Mouse (Mus musculus) hindbrain, embryonic 13.5 days (tissue): ENCODE results near the gene Bcas3. TPM values are rescaled to one million over a fixed set of nuclear protein-coding genes. Genes with fewer than 3 reads are reported as not detected.

Experiments used
- ATAC-seq: fragments of 200-750 bp; cut with Nextera tagmentation; 2 replicates; pipeline ENCODE4 v1.8.0; 2017; ENCODE audit warnings: moderate TSS enrichment; ENCODE audit not compliant: low FRiP score
- H3K27ac ChIP-seq: fragments of 300-500 bp; sonication (generic); 2 replicates; pipeline ENCODE4 v1.5.1; 2015; ENCODE audit warnings: inconsistent platforms, mild to moderate bottlenecking, moderate library complexity
- H3K27me3 ChIP-seq: fragments of 300-500 bp; sonication (generic); 2 replicates; pipeline ENCODE4 v1.6.1; 2015; ENCODE audit warnings: mild to moderate bottlenecking, inconsistent platforms
- H3K36me3 ChIP-seq: fragments of 300-500 bp; sonication (generic); 2 replicates; pipeline ENCODE4 v1.6.1; 2015; ENCODE audit warnings: mild to moderate bottlenecking, inconsistent platforms
- H3K4me1 ChIP-seq: fragments of 300-500 bp; sonication (generic); replicated peaks from 2 replicates; pipeline ENCODE4 v1.6.1; 2015; ENCODE audit warnings: inconsistent platforms
- H3K4me2 ChIP-seq: fragments of 300-500 bp; sonication (generic); 2 replicates; pipeline ENCODE4 v1.6.1; 2015; ENCODE audit warnings: inconsistent platforms, mild to moderate bottlenecking, moderate library complexity
- H3K4me3 ChIP-seq: fragments of 300-500 bp; sonication (generic); 2 replicates; pipeline ENCODE4 v1.5.1; 2015; ENCODE audit warnings: mild to moderate bottlenecking, inconsistent platforms
- H3K9ac ChIP-seq: fragments of 300-500 bp; sonication (generic); 2 replicates; pipeline ENCODE4 v1.6.1; 2015; ENCODE audit warnings: mild to moderate bottlenecking, inconsistent platforms
- H3K9me3 ChIP-seq: fragments of 300-500 bp; sonication (generic); 2 replicates; pipeline ENCODE4 v1.6.1; 2016; ENCODE audit warnings: inconsistent platforms
- WGBS: fragments of 180-500 bp; shearing (Covaris S2); methylation state at CpG from one replicate; pipeline ENCODE4 v1.1.7; 2015; 5-methylcytosine and 5-hydroxymethylcytosine counted together
- polyA plus RNA-seq: library from polyadenylated mRNA; unstranded; fragments of >200 nt; fragmentation: Nextera tagmentation; extraction: Ambion mirVana; gene quantifications from 2 replicates; pipeline ENCODE4 v1.2.1, GENCODE M21; 2015

The Bcas3 gene
- polyA plus RNA-seq, 1 experiment from 2014 or later, result 34.0 TPM

DNA sequence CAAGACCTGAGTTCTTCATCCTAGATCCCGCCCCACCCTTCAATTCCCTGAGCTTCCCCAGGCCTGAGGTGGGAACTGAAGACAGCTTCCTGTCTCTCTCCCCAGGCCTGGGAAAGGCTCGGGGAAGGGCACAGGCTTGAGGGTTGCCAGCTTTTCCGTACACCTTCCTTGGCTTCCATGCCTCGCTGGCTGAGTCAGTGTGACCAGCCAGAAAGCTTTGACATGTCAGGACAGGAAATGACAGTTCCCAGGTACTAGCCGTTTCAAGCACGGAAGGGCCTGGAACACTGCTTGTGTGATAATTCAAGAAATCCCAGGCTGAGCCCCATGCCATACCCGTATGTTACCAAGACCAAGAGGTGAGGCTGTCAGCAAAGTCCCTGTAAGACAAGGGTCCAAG, 436.8 kb downstream of the Bcas3 start:
- no peak for ATAC-seq
- no peak overlapping the region for H3K4me3 ChIP-seq
- no peaks in the 10 kb centered on the region for H3K36me3 ChIP-seq
- no peaks in the 10 kb centered on the region for H3K9me3 ChIP-seq
- no peak overlapping the region for H3K9ac ChIP-seq
- no peak overlapping the region for H3K27ac ChIP-seq
- H3K27me3 ChIP-seq, result 0 out of 2 replicates have a peak, but pooled peaks cover 2% of the 10 kb centered on the region
- no peak overlapping the region for H3K4me2 ChIP-seq
- 90% methylated on average over 7 of the region's 7 CpGs for WGBS
- 0 out of 2 replicates have a peak, but pooled peaks cover 4% of the 10 kb centered on the region for H3K4me1 ChIP-seq

DNA sequence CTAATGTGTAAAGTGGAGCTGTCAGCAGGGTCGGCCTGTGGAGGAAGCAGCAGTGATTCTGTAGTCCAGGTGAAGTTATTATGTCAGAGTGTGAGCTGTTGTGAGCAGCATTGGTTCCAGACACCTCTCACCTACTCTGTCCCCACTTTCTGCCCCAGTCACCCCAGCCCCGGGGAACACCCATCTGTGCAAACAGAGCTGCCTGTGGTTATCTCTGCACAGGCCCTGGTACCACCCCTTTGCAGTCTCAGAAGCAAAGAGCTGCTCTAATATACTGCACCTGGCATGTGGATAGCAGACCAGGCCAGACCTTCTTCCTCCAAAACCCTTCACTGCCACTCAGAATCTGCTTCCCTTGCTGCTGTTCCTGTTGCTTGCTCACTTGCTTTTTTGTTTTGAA, 437.3 kb downstream of the Bcas3 start:
- 84% methylated on average over 2 of the region's 2 CpGs for WGBS
- no peak overlapping the region for H3K4me3 ChIP-seq
- no peak overlapping the region for H3K4me2 ChIP-seq
- H3K36me3 ChIP-seq, result no peaks in the 10 kb centered on the region
- 0 out of 2 replicates have a peak, but pooled peaks cover 2% of the 10 kb centered on the region for H3K27me3 ChIP-seq
- no peaks in the 10 kb centered on the region for H3K9me3 ChIP-seq
- ATAC-seq, result no peak
- H3K4me1 ChIP-seq, result 0 out of 2 replicates have a peak, but pooled peaks cover 4% of the 10 kb centered on the region
- H3K27ac ChIP-seq, result no peak overlapping the region
- H3K9ac ChIP-seq, result no peak overlapping the region

DNA sequence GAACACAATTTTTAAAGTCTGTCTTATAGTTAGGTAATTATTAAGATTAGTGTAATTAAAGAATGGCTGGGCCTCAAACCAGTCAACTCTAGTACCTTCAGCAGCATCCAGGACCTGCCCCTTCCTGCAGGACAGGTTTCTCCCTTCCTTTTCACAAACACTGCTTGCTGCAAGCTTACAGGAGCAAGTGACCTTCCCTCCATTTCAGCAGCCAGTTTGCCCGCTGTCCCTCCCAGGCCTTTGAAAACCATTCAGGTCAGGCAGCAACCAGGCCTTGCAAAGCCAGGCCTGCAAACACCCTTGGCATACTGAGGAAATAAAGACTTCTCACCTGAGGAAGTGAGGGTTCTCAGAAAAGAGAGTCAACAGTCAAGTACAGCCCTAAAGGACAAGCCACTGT, 438.2 kb downstream of the Bcas3 start:
- 89% methylated on average over 1 of the region's 1 CpGs for WGBS
- no peaks in the 10 kb centered on the region for H3K36me3 ChIP-seq
- H3K4me2 ChIP-seq, result no peak overlapping the region
- H3K27me3 ChIP-seq, result 0 out of 2 replicates have a peak, but pooled peaks cover 2% of the 10 kb centered on the region
- no peak overlapping the region for H3K27ac ChIP-seq
- H3K9ac ChIP-seq, result no peak overlapping the region
- no peak overlapping the region for H3K4me3 ChIP-seq
- no peak for ATAC-seq
- no peaks in the 10 kb centered on the region for H3K9me3 ChIP-seq
- H3K4me1 ChIP-seq, result 0 out of 2 replicates have a peak, but pooled peaks cover 4% of the 10 kb centered on the region

DNA sequence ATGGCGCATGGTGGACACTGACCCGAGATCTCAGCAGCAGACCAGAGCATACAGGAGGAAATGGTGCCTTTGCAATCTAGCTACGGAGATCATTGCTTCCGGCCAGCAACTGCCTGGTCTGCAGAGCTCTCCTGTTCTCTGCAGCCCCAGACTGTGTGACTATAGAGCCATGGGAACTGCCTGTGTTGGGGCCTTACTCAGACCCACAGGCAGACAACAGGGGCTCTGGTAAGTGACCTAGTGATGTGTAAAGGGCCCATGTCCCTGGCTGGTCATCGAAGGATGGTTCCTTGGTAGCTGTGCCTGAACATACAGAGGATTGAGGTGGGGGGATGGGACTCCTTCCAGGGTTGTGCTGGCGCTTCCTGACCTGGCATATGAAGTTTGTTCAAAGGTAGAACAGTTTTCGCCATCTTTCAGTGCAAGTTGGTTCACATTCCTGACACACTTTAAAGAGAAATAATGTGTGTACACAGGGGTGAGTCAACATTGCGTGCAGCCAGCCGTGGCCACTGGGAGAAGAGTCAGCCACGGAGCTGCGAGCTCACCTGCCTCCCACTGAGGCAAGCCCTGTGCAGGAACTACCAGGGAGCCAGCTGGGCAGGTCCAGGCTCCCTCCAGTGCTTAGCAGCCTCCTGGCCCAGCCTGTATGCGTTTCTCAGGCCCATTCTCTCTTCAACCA, 439.7 kb downstream of the Bcas3 start:
- Histone ChIP-seq H3K27ac (no peak overlapping the region), H3K4me1 (0 out of 2 replicates have a peak, but pooled peaks cover 4% of the 10 kb centered on the region), H3K9me3 (no peaks in the 10 kb centered on the region), H3K27me3 (0 out of 2 replicates have a peak, but pooled peaks cover 2% of the 10 kb centered on the region), H3K4me2 (no peak overlapping the region), H3K9ac (no peak overlapping the region), H3K4me3 (no peak overlapping the region), H3K36me3 (no peaks in the 10 kb centered on the region)
- no peak for ATAC-seq
- WGBS, result 72% methylated on average over 12 of the region's 12 CpGs

DNA sequence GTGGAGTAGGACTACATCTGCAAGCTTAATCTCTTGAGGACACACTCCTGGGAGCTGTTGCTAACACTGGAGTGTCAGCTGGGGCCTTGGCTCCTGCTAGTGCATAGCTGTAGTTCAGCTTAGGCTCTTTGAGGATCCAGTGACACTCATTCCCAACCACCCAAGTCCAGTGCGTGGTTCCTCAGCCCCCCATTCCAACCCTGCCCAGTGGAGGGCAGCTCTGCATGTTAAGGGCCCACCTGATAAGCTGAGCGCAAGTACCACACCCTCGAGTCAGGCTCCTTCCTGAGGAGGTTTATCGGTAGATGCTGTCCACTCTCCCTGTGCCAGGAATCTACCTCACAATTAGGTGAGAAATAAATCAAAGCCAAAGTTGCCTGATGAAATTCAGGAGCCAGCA, 446.5 kb downstream of the Bcas3 start:
- H3K27me3 ChIP-seq, result 0 out of 2 replicates have a peak, but pooled peaks cover 2% of the 10 kb centered on the region
- 90% methylated on average over 4 of the region's 4 CpGs for WGBS
- no peak for ATAC-seq

DNA sequence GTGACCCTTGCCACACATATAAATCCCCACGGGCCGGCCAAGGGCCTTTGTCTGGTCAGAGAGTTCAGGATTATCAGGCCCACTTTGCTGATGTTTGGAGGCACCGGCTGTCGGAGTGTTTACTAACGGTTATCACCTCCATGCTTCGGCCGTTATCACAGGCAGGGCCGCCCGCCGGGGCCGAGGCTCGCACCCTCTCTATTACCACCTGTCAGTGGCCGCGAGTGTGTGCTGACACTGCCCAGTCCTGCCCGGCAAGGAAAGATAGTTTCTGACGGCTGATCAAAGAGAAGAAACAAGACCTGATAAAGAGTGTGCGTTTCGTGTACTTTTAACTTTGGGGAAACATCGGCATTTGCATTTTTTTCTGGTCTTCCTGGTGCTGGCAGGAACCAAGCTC, 446.9 kb downstream of the Bcas3 start:
- ATAC-seq, result no peak
- H3K27me3 ChIP-seq, result 0 out of 2 replicates have a peak, but pooled peaks cover 2% of the 10 kb centered on the region
- WGBS, result 70% methylated on average over 19 of the region's 19 CpGs
- H3K27ac ChIP-seq, result no peak overlapping the region
- no peak overlapping the region for H3K4me3 ChIP-seq
- H3K4me2 ChIP-seq, result no peak overlapping the region
- no peaks in the 10 kb centered on the region for H3K4me1 ChIP-seq
- no peaks in the 10 kb centered on the region for H3K36me3 ChIP-seq
- H3K9ac ChIP-seq, result no peak overlapping the region
- H3K9me3 ChIP-seq, result no peaks in the 10 kb centered on the region

More for the DNA sequence above, 446.5 kb downstream of the Bcas3 start:
- no peaks in the 10 kb centered on the region for H3K4me1 ChIP-seq
- no peak overlapping the region for H3K27ac ChIP-seq
- H3K9me3 ChIP-seq, result no peaks in the 10 kb centered on the region
- H3K4me2 ChIP-seq, result no peak overlapping the region
- no peaks in the 10 kb centered on the region for H3K36me3 ChIP-seq
- no peak overlapping the region for H3K4me3 ChIP-seq
- no peak overlapping the region for H3K9ac ChIP-seq

DNA sequence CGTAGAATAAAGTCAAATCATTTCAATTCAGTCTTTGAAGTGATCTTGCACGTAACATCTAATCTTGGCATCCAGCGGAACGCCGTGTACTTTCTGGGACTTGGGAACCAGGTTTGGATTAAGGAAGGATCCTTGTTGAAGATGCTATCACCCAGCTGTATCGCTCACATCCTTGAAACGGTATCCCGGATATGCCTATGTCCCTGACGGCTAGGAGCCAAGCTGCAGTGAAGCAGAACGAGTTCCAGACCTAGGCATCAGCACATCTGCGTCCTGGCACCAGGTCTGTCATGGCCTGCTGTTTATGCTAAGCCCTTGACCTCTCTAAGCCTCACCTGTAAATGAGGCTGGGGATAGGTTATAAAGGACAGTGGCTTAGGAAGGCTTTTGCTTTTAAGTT, 447.4 kb downstream of the Bcas3 start:
- no peak overlapping the region for H3K27ac ChIP-seq
- 83% methylated on average over 11 of the region's 11 CpGs for WGBS
- H3K9me3 ChIP-seq, result no peaks in the 10 kb centered on the region
- no peaks in the 10 kb centered on the region for H3K4me1 ChIP-seq
- no peak overlapping the region for H3K4me3 ChIP-seq
- H3K9ac ChIP-seq, result no peak overlapping the region
- H3K36me3 ChIP-seq, result no peaks in the 10 kb centered on the region
- H3K27me3 ChIP-seq, result 0 out of 2 replicates have a peak, but pooled peaks cover 2% of the 10 kb centered on the region
- ATAC-seq, result no peak
- no peak overlapping the region for H3K4me2 ChIP-seq

DNA sequence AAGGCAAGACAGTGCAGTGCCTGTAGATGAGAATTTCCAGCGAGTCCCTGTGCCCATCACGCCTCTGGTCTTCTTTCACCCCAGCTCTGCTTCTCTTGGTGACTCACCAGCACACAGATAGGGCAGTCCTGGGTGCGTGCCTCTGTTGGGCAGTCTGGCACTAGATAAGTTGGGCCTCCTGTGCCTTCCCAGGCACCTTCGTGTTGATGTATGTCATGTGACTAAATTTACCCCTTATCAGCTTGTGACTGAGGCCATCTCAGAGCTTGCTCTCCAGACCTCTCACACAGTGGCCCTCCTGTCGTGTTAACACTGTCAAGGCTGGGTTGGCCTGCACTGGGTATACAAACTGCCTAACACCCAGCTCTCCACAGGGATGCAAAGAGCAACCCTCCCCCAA, 451.1 kb downstream of the Bcas3 start:
- no peaks in the 10 kb centered on the region for H3K27me3 ChIP-seq
- H3K27ac ChIP-seq, result no peak overlapping the region
- WGBS, result 83% methylated on average over 5 of the region's 5 CpGs
- H3K9ac ChIP-seq, result no peak overlapping the region
- no peaks in the 10 kb centered on the region for H3K36me3 ChIP-seq
- no peak overlapping the region for H3K4me3 ChIP-seq
- no peaks in the 10 kb centered on the region for H3K9me3 ChIP-seq
- H3K4me2 ChIP-seq, result no peak overlapping the region
- H3K4me1 ChIP-seq, result no peaks in the 10 kb centered on the region
- ATAC-seq, result no peak

DNA sequence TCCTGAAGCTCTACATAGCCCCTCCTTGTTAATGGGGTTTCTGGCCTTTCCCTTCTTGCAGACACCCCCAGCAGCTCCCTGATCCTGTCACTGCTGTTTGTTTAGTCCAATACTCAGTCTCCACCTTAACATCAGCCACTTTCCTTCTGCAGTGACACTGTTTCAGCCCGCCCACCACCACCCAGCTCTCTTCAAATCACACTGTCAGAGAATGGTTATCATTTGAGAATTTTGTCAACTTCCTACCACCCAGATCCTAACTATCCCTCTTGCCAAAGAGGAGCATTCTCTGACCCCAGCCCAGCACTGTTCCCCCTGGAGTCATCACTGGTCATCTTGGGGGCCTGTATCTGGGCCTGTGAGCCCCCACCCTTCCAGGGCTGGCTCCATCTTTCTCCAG, 452.8 kb downstream of the Bcas3 start:
- Histone ChIP-seq H3K36me3 (no peaks in the 10 kb centered on the region), H3K4me2 (no peak overlapping the region), H3K27me3 (no peaks in the 10 kb centered on the region), H3K4me1 (no peaks in the 10 kb centered on the region), H3K9ac (no peak overlapping the region), H3K27ac (no peak overlapping the region), H3K9me3 (no peaks in the 10 kb centered on the region), H3K4me3 (no peak overlapping the region)
- no peak for ATAC-seq
- WGBS, result 93% methylated on average over 1 of the region's 1 CpGs

DNA sequence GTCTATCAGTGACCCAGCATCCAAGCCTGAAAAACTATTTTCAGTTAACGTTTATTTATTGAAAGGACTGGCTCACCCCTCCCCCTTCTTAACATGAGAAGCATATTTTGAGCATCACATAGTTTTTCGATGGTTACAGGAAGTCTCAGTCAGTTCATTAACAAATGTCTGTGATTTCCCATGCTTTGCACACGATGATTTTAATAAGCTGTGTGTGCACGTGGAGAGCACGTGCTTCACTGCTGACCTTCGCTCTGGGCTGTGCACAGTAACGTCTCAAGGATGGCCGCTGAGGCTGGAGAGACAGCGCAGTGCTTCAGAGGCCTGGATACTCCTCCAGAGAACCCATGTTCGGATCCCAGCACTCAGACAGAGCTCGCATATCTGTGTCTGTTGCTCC, 454.4 kb downstream of the Bcas3 start:
- Histone ChIP-seq H3K27me3 (no peaks in the 10 kb centered on the region), H3K27ac (no peak overlapping the region), H3K4me3 (no peak overlapping the region), H3K4me1 (no peaks in the 10 kb centered on the region), H3K9me3 (no peaks in the 10 kb centered on the region), H3K36me3 (no peaks in the 10 kb centered on the region), H3K4me2 (no peak overlapping the region), H3K9ac (no peak overlapping the region)
- ATAC-seq, result no peak
- WGBS, result 85% methylated on average over 11 of the region's 11 CpGs

DNA sequence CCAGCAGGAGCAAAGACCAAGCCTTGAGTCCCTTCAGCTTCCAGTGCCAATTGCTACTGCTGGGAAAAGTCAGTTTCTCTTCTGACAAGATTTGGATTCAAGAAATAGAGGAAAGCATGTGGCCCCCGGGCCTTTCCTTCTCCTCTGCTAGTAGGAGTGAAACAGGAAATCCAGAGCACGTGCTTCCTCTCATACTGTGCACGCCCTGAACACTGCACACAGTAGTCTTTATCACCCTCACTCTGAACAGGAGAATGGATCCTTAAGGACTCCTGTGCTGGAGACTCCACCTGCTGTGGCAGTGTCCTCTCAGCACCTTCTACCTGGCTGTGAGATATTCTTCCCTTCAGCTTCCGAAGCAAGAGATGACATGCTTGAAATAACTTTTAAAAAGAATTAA, 458.3 kb downstream of the Bcas3 start:
- Histone ChIP-seq H3K4me2 (no peak overlapping the region), H3K4me1 (peaks cover 15% of the 10 kb centered on the region), H3K4me3 (no peak overlapping the region), H3K27ac (no peak overlapping the region), H3K9ac (no peak overlapping the region), H3K27me3 (peaks cover 12% of the 10 kb centered on the region; the same call in 1 of the 2 replicates), H3K36me3 (no peaks in the 10 kb centered on the region), H3K9me3 (no peaks in the 10 kb centered on the region)
- ATAC-seq, result no peak
- WGBS, result 84% methylated on average over 4 of the region's 4 CpGs

DNA sequence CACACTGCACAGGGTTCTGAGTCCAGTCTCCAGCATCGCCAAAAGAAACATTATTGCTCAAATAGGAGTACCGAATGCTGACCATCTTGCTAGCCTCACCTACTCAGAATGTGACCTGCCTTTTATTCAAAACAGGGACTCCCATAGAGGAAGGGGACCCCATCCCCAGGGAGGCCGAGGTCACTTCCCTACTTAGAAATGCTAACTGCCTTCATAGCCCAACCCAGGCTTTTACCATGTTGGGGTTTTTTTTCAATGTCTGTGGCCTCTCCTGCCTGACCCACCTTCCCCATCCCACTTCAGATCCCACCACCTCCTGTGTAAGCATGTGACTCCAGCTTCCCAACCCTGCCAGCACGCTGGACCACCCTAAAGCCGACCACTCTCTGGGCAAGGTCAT, 458.7 kb downstream of the Bcas3 start:
- H3K4me2 ChIP-seq, result no peak overlapping the region
- 89% methylated on average over 5 of the region's 5 CpGs for WGBS
- no peak overlapping the region for H3K4me3 ChIP-seq
- H3K27me3 ChIP-seq, result peaks cover 12% of the 10 kb centered on the region; the same call in 1 of the 2 replicates
- H3K9ac ChIP-seq, result no peak overlapping the region
- no peaks in the 10 kb centered on the region for H3K9me3 ChIP-seq
- H3K27ac ChIP-seq, result no peak overlapping the region
- ATAC-seq, result no peak
- H3K4me1 ChIP-seq, result peaks cover 15% of the 10 kb centered on the region
- H3K36me3 ChIP-seq, result no peaks in the 10 kb centered on the region
